Mouse (Mus musculus) intestine, embryonic 15.5 days (tissue): Measurements from ENCODE around the gene Mrgprf. TPM values are rescaled to one million over a fixed set of nuclear protein-coding genes. Genes with fewer than 3 reads are reported as not detected.

Source experiments
- ATAC-seq: fragments of 200-750 bp; cut with Nextera tagmentation; 2 replicates; pipeline ENCODE4 v1.8.0; 2017; ENCODE audit warnings: moderate TSS enrichment, moderate library complexity
- H3K27ac ChIP-seq: fragments of 300-500 bp; sonication (generic); 2 replicates; pipeline ENCODE4 v1.5.1; 2015; ENCODE audit warnings: mild to moderate bottlenecking, inconsistent platforms
- H3K27me3 ChIP-seq: fragments of 300-500 bp; sonication (generic); replicated peaks from 2 replicates; pipeline ENCODE4 v1.6.1; 2015; ENCODE audit warnings: inconsistent platforms
- H3K36me3 ChIP-seq: fragments of 300-500 bp; sonication (generic); 2 replicates; pipeline ENCODE4 v1.6.1; 2015; ENCODE audit warnings: inconsistent platforms
- H3K4me1 ChIP-seq: fragments of 300-500 bp; sonication (generic); replicated peaks from 2 replicates; pipeline ENCODE4 v1.6.1; 2015; ENCODE audit warnings: inconsistent platforms
- H3K4me2 ChIP-seq: fragments of 300-500 bp; sonication (generic); replicated peaks from 2 replicates; pipeline ENCODE4 v1.6.1; 2015; ENCODE audit warnings: mild to moderate bottlenecking, inconsistent platforms
- H3K4me3 ChIP-seq: fragments of 300-500 bp; sonication (generic); replicated peaks from 2 replicates; pipeline ENCODE4 v1.5.1; 2015; ENCODE audit warnings: inconsistent platforms
- H3K9ac ChIP-seq: fragments of 300-500 bp; sonication (generic); 2 replicates; pipeline ENCODE4 v1.6.1; 2015; ENCODE audit warnings: inconsistent platforms
- H3K9me3 ChIP-seq: fragments of 300-500 bp; sonication (generic); 2 replicates; pipeline ENCODE4 v1.6.1; 2016; ENCODE audit warnings: inconsistent platforms
- WGBS: fragments of 180-500 bp; shearing (Covaris S2); methylation state at CpG from one replicate; pipeline ENCODE4 v1.1.7; 2015; 5-methylcytosine and 5-hydroxymethylcytosine counted together
- polyA plus RNA-seq: library from polyadenylated mRNA; unstranded; fragments of >200 nt; fragmentation: Nextera tagmentation; extraction: Ambion mirVana; gene quantifications from 2 replicates; pipeline ENCODE4 v1.2.1, GENCODE M21; 2015

Mrgprf gene
- 1.8 and 2.1 TPM in 2 replicates for polyA plus RNA-seq

DNA sequence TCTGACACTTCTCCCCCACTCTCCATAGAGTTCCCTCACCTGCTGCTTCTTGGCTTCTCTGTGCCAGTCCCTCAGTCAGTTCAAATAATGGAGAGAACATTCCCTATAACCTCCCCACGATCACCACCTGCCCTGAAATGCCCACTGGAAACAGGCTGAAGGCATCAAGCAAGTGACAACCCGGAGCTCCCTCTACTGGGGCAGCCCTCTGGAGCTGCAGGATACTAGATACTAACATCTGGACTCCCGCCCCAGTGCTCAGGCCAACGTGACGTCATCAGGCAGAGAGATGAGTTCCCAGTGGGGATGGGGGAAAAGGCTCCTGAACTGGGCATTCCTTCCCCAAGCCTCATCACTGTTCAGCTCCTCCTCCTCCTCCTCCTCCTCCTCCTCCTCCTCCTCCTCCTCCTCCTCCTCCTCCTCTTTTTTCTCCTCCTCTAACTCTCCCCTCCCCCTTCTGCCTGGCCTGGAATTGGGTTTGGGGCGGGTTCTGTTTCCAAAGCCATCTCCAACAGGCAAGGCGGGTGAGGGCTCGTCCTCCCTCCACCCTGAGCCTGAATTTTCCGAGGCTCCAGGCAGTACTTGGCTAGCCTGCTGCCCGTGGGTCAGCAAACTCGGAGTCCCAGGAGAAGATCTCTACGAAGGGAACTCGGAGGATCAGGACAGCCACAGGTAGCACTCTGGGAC, at the start of gene Mrgprf:
TSS of gene Mrgprf (plus strand) at position 508 of the 687 bp plus-strand sequence.
- ATAC-seq, result no peak
- Histone ChIP-seq H3K9me3 (no peaks in the 10 kb centered on the region), H3K27me3 (no peaks in the 10 kb centered on the region), H3K9ac (no peak within 1 kb of the TSS), H3K36me3 (no peaks in the 10 kb centered on the region), H3K27ac (0 out of 2 replicates have a peak within 1 kb of the TSS, but pooled peaks have one; percentile 44), H3K4me2 (no peak within 1 kb of the TSS), H3K4me3 (no peak within 1 kb of the TSS), H3K4me1 (peaks cover 23% of the 10 kb centered on the region)
- WGBS, result 36% methylated on average over 13 of the region's 13 CpGs

DNA sequence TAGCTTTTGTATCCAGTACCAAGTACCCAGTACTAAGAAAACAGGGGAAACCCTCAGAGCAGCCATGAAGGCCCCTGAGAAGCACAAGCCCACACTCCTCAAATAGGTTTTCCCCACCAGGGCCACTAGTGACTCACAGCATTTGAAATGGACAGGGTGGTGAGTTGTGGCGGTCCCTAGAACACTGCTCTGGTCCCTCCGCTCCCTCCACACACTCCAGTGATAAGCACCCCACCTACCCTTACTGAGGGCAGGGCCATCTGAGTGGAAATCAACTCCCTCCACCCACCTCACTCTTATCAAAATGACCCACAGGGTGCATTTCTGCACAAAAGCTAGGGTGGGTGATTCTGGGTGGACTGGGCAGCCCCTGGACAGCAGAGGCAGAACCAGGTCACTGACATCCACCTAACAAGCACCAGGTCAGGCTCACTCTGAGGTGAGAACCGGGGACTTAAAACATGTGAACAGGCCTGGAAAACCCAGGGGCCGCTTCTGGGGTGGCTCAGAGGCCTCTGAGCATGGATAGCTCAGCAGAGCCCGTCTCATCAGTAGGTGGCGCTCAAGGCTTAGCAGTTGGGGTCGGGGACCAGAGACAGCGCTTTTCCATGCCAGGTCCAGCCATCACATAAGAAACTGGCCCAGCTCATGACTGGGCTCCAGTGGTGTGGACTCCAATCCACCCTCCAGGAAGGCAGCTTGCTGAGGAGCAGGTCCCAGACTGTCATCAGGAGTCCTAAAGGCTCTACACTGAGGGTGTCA, 47.7 kb upstream of the Mrgprf start:
- Histone ChIP-seq H3K4me1 (0 out of 2 replicates have a peak, but pooled peaks cover 2% of the 10 kb centered on the region), H3K9ac (no peak overlapping the region), H3K4me3 (no peak overlapping the region), H3K9me3 (no peaks in the 10 kb centered on the region), H3K36me3 (no peaks in the 10 kb centered on the region), H3K4me2 (no peak overlapping the region), H3K27me3 (no peaks in the 10 kb centered on the region), H3K27ac (no peak overlapping the region)
- ATAC-seq, result peak; percentile 75
- WGBS, result 24% methylated on average over 8 of the region's 8 CpGs

GRCm38 (mm10) chr7:145253986-145254630, 46.5 kb upstream of the Mrgprf start:
- no peaks in the 10 kb centered on the region for H3K9me3 ChIP-seq
- no peaks in the 10 kb centered on the region for H3K36me3 ChIP-seq
- no peak overlapping the region for H3K9ac ChIP-seq
- no peak overlapping the region for H3K4me2 ChIP-seq
- no peak overlapping the region for H3K27ac ChIP-seq
- H3K27me3 ChIP-seq, result no peaks in the 10 kb centered on the region
- H3K4me1 ChIP-seq, result 0 out of 2 replicates have a peak, but pooled peaks cover 2% of the 10 kb centered on the region
- no peak for ATAC-seq
- no peak overlapping the region for H3K4me3 ChIP-seq
- WGBS, result 51% methylated on average over 3 of the region's 3 CpGs

GRCm38 (mm10) chr7:145256092-145256491, 44.5 kb upstream of the Mrgprf start:
- Histone ChIP-seq H3K9ac (no peak overlapping the region), H3K4me3 (no peak overlapping the region), H3K27me3 (no peaks in the 10 kb centered on the region), H3K36me3 (no peaks in the 10 kb centered on the region), H3K4me2 (no peak overlapping the region), H3K9me3 (no peaks in the 10 kb centered on the region), H3K27ac (no peak overlapping the region), H3K4me1 (no peaks in the 10 kb centered on the region)
- ATAC-seq, result no peak
- WGBS, result 90% methylated on average over 1 of the region's 1 CpGs

GRCm38 (mm10) chr7:145264202-145264601, 36.4 kb upstream of the Mrgprf start:
- Histone ChIP-seq H3K4me3 (no peak overlapping the region), H3K4me2 (no peak overlapping the region), H3K9ac (no peak overlapping the region), H3K36me3 (peaks cover 10% of the 10 kb centered on the region; the same call in 1 of the 2 replicates), H3K4me1 (peaks cover 3% of the 10 kb centered on the region; the same call in 1 of the 2 replicates), H3K9me3 (no peaks in the 10 kb centered on the region), H3K27ac (no peak overlapping the region), H3K27me3 (no peaks in the 10 kb centered on the region)
- ATAC-seq, result no peak
- WGBS, result 71% methylated on average over 9 of the region's 9 CpGs

DNA sequence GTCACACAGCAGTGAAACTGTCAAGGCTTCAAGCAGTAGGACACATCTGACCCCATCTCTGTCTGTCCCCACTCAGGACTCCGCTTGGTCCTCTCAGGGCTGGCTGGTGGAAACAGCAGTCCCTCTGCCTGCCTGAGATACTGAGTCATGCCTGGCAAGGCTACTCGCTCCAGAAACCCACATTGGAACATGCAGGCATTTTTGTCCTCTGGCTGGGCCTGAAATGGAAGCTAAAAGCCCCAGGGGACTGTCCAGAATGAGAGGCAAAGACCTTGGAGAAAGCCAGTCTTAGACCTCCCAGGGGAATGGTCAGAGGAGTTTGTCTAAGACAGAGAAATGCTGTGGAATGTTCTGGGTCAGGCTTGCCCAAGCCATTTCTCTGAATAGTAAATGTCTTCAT, 34.6 kb upstream of the Mrgprf start:
- WGBS, result 91% methylated on average over 2 of the region's 2 CpGs
- Histone ChIP-seq H3K9ac (no peak overlapping the region), H3K36me3 (peaks cover 10% of the 10 kb centered on the region; the same call in 1 of the 2 replicates), H3K4me3 (no peak overlapping the region), H3K27ac (no peak overlapping the region), H3K9me3 (no peaks in the 10 kb centered on the region), H3K4me1 (peaks cover 4% of the 10 kb centered on the region; the same call in 1 of the 2 replicates), H3K4me2 (no peak overlapping the region), H3K27me3 (no peaks in the 10 kb centered on the region)
- no peak for ATAC-seq

- H3K27ac ChIP-seq, result no peak overlapping the region
- ATAC-seq, result peak; percentile 91
Observed at GRCm38 (mm10) chr7:145268890-145269289, 31.7 kb upstream of the Mrgprf start.

GRCm38 (mm10) chr7:145270955-145271354, 29.7 kb upstream of the Mrgprf start:
- ATAC-seq, result no peak
- Histone ChIP-seq H3K9ac (no peak overlapping the region), H3K9me3 (no peaks in the 10 kb centered on the region), H3K4me2 (no peak overlapping the region), H3K4me3 (no peak overlapping the region), H3K4me1 (peaks cover 4% of the 10 kb centered on the region; the same call in 1 of the 2 replicates), H3K27me3 (no peaks in the 10 kb centered on the region), H3K27ac (no peak overlapping the region), H3K36me3 (peaks cover 30% of the 10 kb centered on the region)
- WGBS, result 96% methylated on average over 5 of the region's 5 CpGs

More at GRCm38 (mm10) chr7:145268890-145269289, 31.7 kb upstream of the Mrgprf start:
- H3K4me3 ChIP-seq, result no peak overlapping the region
- no peaks in the 10 kb centered on the region for H3K9me3 ChIP-seq
- no peaks in the 10 kb centered on the region for H3K27me3 ChIP-seq
- 0 out of 2 replicates have a peak overlapping the region, but pooled peaks have one; percentile 15 for H3K4me2 ChIP-seq
- H3K4me1 ChIP-seq, result peaks cover 4% of the 10 kb centered on the region; the same call in 1 of the 2 replicates
- 57% methylated on average over 7 of the region's 7 CpGs for WGBS
- H3K9ac ChIP-seq, result no peak overlapping the region
- H3K36me3 ChIP-seq, result peaks cover 25% of the 10 kb centered on the region

DNA sequence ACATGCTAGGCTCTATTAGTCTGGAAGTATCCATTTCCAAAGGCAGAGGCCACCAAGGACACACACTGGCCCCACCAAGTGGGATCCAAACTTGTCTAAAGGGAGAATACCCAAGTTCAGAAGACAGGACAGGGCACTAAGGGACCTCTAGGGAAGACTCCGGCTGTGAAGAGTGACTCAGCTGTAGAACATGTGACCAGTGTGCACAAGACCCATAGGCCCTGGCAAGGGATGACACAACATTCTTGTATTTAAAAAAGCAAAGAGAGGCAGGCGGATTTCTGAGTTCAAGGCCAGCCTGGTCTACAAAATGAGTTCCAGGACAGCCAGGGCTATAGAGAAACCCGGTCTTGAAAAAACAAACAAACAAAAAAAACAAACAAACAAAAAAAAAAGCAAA, 25.1 kb upstream of the Mrgprf start:
- H3K36me3 ChIP-seq, result peaks cover 33% of the 10 kb centered on the region
- WGBS, result 88% methylated on average over 3 of the region's 3 CpGs

GRCm38 (mm10) chr7:145281396-145281795, 19.2 kb upstream of the Mrgprf start:
- Histone ChIP-seq H3K27ac (no peak overlapping the region), H3K36me3 (peaks cover 13% of the 10 kb centered on the region), H3K9me3 (no peaks in the 10 kb centered on the region), H3K9ac (no peak overlapping the region), H3K4me2 (0 out of 2 replicates have a peak overlapping the region, but pooled peaks have one; percentile 0), H3K4me3 (no peak overlapping the region), H3K4me1 (peaks cover 28% of the 10 kb centered on the region), H3K27me3 (no peaks in the 10 kb centered on the region)
- 78% methylated on average over 4 of the region's 4 CpGs for WGBS
- no peak for ATAC-seq

More for the DNA sequence above, 25.1 kb upstream of the Mrgprf start:
- H3K27me3 ChIP-seq, result no peaks in the 10 kb centered on the region
- H3K9ac ChIP-seq, result no peak overlapping the region
- H3K4me2 ChIP-seq, result no peak overlapping the region
- no peaks in the 10 kb centered on the region for H3K9me3 ChIP-seq
- H3K4me1 ChIP-seq, result no peaks in the 10 kb centered on the region
- no peak overlapping the region for H3K4me3 ChIP-seq
- no peak for ATAC-seq
- H3K27ac ChIP-seq, result no peak overlapping the region

DNA sequence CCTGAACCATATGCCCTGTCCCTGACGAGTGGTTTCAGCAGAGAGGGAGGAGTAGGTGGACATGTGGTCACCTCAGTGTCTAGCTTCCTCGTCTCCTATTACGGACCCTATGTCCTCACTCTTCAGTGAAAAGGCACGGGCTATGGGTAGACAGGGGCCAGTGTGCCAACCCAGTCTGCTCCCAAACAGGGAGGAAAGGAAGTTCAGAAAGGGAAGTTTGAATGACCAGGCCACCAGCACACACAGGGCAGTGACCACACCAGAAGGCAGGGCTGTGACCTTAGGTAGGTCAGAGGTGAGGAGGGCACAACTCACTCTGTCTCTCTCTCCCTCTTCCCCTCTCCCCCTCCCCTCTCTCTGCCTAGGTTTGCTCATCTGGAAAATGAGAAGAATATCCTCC, 17.6 kb upstream of the Mrgprf start:
- peak overlapping the region; percentile 78 for H3K4me2 ChIP-seq
- H3K4me3 ChIP-seq, result peak overlapping the region; percentile 48
- H3K4me1 ChIP-seq, result peaks cover 28% of the 10 kb centered on the region
- H3K36me3 ChIP-seq, result peaks cover 8% of the 10 kb centered on the region
- H3K9ac ChIP-seq, result peak overlapping the region; percentile 51
- no peaks in the 10 kb centered on the region for H3K27me3 ChIP-seq
- peak; percentile 1; the same call in 1 of the 2 replicates for ATAC-seq
- no peaks in the 10 kb centered on the region for H3K9me3 ChIP-seq
- WGBS, result 46% methylated on average over 4 of the region's 4 CpGs
- H3K27ac ChIP-seq, result no peak overlapping the region
